Mouse (Mus musculus) stomach, postnatal 0 days (tissue): ENCODE measurements at regions not wholly inside any gene's neighbourhood (a gene's known extent, or its start where the extent isn't known, plus 50 kb on each side); places are given as distances from the start of the nearest gene placed in this dataset.

Source experiments
- CTCF ChIP-seq: IDR thresholded peaks from 2 replicates; pipeline ENCODE4 v1.5.1; 2016; ENCODE audit warnings: antibody characterized with exemption, low read depth, mild to moderate bottlenecking, moderate library complexity
- EP300 ChIP-seq: optimal IDR thresholded peaks from 2 replicates; pipeline ENCODE3; 2016; ENCODE audit warnings: antibody characterized with exemption

GRCm38 (mm10) chr16:31510097-31510496, 88.0 kb downstream of the Bdh1 start:
- TF ChIP-seq EP300 (no peak), CTCF (no peak)
